Mouse (Mus musculus) embryo, embryonic 11.5 days (tissue): Measurements from ENCODE around the gene Cldn20.

Experiments used
- DNase-seq: peaks from one replicate; pipeline ENCODE4 v3.0.0-alpha.2; 2012; ENCODE audit warnings: low read depth, low spot score

Cldn20 gene

GRCm38 (mm10) chr17:3527841-3528471 lies 4.4 kb upstream of the Cldn20 start:
- DNase-seq: no peak

- DNase-seq: no peak
Observed at GRCm38 (mm10) chr17:3529523-3529922, 2.8 kb upstream of the Cldn20 start.

GRCm38 (mm10) chr17:3530549-3530948 lies 1.8 kb upstream of the Cldn20 start:
- no peak for DNase-seq

- no peak for DNase-seq
Observed at GRCm38 (mm10) chr17:3531641-3532040, 713 bp upstream of the Cldn20 start.

- peak; percentile 17 for DNase-seq
Observed at GRCm38 (mm10) chr17:3533425-3533824, 1.1 kb downstream of the Cldn20 start.

- DNase-seq: no peak
Observed at GRCm38 (mm10) chr17:3540304-3540703, 8.0 kb downstream of the Cldn20 start.

- DNase-seq: no peak
Observed at GRCm38 (mm10) chr17:3541033-3541432, 8.7 kb downstream of the Cldn20 start.

GRCm38 (mm10) chr17:3547725-3548124 lies 15.4 kb downstream of the Cldn20 start:
- no peak for DNase-seq

- no peak for DNase-seq
Observed at GRCm38 (mm10) chr17:3556251-3556650, 23.9 kb downstream of the Cldn20 start.

- peak; percentile 98 for DNase-seq
Observed at GRCm38 (mm10) chr17:3557331-3558311, 25.3 kb downstream of the Cldn20 start, which contains the start of gene Tfb1m. Gene Tfb1m (minus strand): TSS chr17:3557781.

- no peak for DNase-seq
Observed at GRCm38 (mm10) chr17:3558356-3558870, 26.1 kb downstream of the Cldn20 start.

GRCm38 (mm10) chr17:3560534-3560933 lies 28.2 kb downstream of the Cldn20 start:
- no peak for DNase-seq

- no peak for DNase-seq
Observed at GRCm38 (mm10) chr17:3562405-3562804, 30.1 kb downstream of the Cldn20 start.

GRCm38 (mm10) chr17:3570876-3571275 lies 38.5 kb downstream of the Cldn20 start:
- peak; percentile 54 for DNase-seq
